Mouse (Mus musculus) megakaryocyte, embryonic 14.5 days (primary cell): ENCODE measurements at regions not wholly inside any gene's neighbourhood (a gene's known extent, or its start where the extent isn't known, plus 50 kb on each side); places are given as distances from the start of the nearest gene placed in this dataset.

Source experiments
- H3K27me3 ChIP-seq: replicated peaks from 2 replicates; pipeline ENCODE3; 2012; ENCODE audit warnings: inconsistent platforms
- H3K36me3 ChIP-seq: replicated peaks from 2 replicates; pipeline ENCODE3; 2012; ENCODE audit warnings: low read length, inconsistent platforms, mixed read lengths
- H3K4me1 ChIP-seq: 2 replicates; pipeline ENCODE4 v1.6.1; 2012; ENCODE audit warnings: inconsistent platforms
- H3K4me3 ChIP-seq: replicated peaks from 2 replicates; pipeline ENCODE3; 2012; ENCODE audit warnings: moderate library complexity, mild to moderate bottlenecking, inconsistent platforms
- H3K9me3 ChIP-seq: 2 replicates; pipeline ENCODE4 v1.6.1; 2012; ENCODE audit warnings: inconsistent platforms
- FLI1 ChIP-seq: IDR thresholded peaks from 2 replicates; pipeline ENCODE4 v1.6.1; 2012; ENCODE audit warnings: low read length, inconsistent platforms, mixed read lengths
- GATA1 ChIP-seq: IDR thresholded peaks from 3 replicates; pipeline ENCODE4 v1.6.1; 2012; ENCODE audit warnings: mixed read lengths, low read length, inconsistent platforms, borderline replicate concordance

DNA sequence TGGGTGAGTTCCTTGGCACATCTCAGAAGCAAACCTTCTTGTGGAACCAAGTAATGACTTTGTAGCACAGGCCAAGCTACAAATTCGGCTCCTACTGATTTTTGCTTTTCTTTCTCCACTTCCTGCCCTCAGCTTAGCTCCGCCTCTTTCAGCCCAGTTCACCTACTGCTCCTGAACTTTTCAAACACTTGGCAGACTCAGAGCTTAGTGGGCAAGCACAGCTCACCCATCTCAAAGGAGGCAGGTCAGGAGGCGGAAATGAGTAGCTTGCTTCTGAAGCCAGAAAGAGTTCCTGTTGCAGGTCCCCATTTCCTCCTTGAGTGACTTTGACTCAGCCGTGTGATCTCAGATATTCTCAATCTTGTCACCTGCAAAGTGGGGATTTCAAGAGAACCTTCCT lies 208.5 kb upstream of the Irx3 start:
- Histone ChIP-seq H3K4me3 (no peak overlapping the region), H3K27me3 (no peaks in the 10 kb centered on the region), H3K4me1 (no peaks in the 10 kb centered on the region), H3K36me3 (no peaks in the 10 kb centered on the region), H3K9me3 (peaks cover 29% of the 10 kb centered on the region; the same call in 1 of the 2 replicates)
- TF ChIP-seq FLI1 (no peak), GATA1 (no peak)

DNA sequence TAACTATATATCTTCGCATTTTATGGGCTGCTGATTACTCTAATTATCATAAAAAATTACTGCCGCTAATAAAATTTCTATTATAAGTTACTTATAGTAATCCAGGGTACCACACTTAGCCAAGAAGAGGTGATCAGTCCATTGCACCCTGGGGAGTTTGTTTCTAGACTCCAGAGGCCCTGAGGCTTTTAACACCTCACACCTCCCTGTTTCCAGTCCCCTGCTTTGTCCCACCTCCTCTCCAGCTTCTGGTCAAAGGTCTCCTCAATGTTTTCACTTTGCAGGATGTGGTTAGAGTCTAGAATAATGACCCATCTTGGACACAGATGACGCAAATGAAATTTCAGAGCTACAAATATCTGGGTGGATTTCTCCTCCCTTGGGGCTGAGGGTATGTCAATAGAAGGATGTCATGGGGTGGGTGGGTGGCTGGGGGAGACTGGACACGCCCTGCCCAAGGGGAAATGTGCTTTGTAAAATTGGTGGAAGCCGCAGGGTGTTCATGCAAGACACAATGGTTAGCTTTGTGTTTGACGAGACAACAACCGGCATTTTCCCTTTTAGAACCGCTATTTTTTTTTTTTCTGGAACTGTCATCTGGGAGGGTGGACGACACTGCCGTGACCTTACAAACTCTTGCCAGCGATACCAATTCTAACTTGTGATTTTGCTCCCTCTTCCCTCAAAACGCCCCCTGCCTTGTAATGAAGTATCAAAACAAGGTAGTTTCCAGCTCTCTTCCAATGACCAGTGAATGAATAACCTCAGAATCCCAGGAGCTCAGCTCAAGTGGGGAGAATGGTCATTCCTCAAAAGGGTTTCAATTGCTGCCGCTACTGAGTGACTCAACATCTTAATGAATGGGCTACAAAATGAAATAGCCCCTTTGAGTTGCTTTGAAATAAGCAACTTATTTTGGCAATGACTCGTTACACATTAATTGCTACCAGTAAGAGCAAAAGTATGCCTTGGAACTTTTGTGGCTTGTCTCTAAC lies 207.0 kb upstream of the Irx3 start:
- Histone ChIP-seq H3K4me1 (no peaks in the 10 kb centered on the region), H3K9me3 (peaks cover 20% of the 10 kb centered on the region; the same call in 1 of the 2 replicates), H3K27me3 (no peaks in the 10 kb centered on the region), H3K4me3 (no peak overlapping the region), H3K36me3 (no peaks in the 10 kb centered on the region)
- TF ChIP-seq GATA1 (no peak), FLI1 (no peak)

DNA sequence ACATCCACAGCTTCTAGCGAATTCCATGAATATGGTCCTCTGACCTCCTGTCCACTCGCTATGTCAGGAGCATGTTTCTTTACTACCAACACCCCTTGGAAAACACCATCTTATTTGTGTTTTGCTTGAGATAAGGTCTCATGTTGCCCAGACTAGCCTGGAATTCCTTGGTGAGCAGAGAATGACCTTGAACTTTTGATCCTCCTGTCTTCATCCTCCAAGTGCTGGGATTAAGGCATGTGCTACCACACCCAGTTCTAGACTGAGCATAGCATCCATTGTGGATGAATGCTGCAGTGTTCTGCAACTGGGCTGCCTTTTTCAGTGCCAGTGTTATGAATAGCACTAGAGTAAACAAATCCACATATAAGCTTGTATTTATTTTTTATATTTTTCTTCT lies 203.2 kb upstream of the Irx3 start:
- Histone ChIP-seq H3K4me3 (no peak overlapping the region), H3K27me3 (no peaks in the 10 kb centered on the region), H3K4me1 (no peaks in the 10 kb centered on the region), H3K36me3 (no peaks in the 10 kb centered on the region), H3K9me3 (peaks cover 17% of the 10 kb centered on the region; the same call in 1 of the 2 replicates)
- no peak for TF ChIP-seq GATA1
- no peak for TF ChIP-seq FLI1

DNA sequence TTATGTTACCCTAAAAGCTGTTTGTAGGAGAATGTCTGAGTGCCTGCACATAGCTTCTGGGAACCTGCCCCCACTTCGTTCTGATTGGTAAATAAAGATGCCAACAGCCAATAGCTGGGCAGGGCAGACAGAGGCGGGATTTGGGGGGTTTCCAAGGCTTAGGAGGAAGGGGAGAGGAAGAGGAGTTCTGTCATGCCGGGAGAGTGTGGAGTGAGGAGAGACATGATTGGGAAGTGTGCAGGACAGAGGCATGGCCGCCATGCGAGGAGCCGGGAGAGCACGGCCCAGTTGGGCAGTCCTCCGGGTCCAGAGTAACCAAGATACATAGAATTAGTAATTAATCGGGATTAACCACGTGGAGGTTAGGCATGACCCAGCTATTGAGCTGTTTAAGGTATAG lies 202.7 kb upstream of the Irx3 start:
- Histone ChIP-seq H3K27me3 (no peaks in the 10 kb centered on the region), H3K4me3 (no peak overlapping the region), H3K9me3 (peaks cover 14% of the 10 kb centered on the region; the same call in 1 of the 2 replicates), H3K4me1 (no peaks in the 10 kb centered on the region), H3K36me3 (no peaks in the 10 kb centered on the region)
- TF ChIP-seq GATA1 (no peak), FLI1 (no peak)

DNA sequence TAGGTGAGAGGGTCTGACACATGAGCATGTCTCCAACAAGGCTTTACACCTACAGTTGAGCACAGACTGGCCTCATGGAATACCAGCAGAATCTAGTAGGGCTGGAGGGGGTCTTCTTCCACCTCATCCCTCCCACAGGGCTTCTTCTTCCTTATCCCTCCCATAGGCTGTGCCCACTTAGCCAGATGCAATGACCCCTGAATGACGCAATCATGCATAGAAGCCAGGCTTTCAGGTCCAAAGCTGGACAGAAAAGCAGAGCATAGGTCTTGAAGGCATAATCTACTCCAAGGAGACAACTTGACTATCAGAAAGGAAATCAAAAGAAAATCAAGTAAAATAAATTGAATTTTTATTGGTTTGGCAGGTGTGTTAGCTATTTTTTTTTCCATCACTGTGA lies 198.5 kb upstream of the Irx3 start:
- TF ChIP-seq GATA1, result no peak
- no peak for TF ChIP-seq FLI1
- Histone ChIP-seq H3K36me3 (no peaks in the 10 kb centered on the region), H3K27me3 (no peaks in the 10 kb centered on the region), H3K4me1 (no peaks in the 10 kb centered on the region), H3K9me3 (peaks cover 31% of the 10 kb centered on the region; the same call in 1 of the 2 replicates), H3K4me3 (no peak overlapping the region)

DNA sequence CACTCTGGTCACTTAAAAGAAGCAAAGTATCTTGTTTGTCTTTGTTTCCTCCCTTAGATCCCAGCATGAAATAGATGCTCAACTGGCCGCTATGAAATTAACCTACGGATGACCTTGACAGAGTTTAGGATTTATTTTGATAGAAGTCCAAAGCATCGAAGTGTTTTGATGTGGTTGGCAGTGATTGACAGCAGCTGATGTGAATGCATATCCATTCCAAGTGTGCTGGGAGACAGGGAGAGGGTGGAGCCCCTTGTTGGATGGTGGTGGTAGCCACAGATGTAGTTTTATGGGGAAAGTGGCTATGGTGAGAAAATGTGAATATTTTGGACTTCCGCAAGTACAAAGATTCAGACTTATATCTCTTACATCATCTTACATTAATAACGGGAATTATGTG lies 197.8 kb upstream of the Irx3 start:
- H3K9me3 ChIP-seq, result peaks cover 31% of the 10 kb centered on the region; the same call in 1 of the 2 replicates
- H3K36me3 ChIP-seq, result no peaks in the 10 kb centered on the region
- H3K4me1 ChIP-seq, result no peaks in the 10 kb centered on the region
- TF ChIP-seq GATA1, result no peak
- no peak for TF ChIP-seq FLI1
- H3K4me3 ChIP-seq, result no peak overlapping the region
- no peaks in the 10 kb centered on the region for H3K27me3 ChIP-seq

DNA sequence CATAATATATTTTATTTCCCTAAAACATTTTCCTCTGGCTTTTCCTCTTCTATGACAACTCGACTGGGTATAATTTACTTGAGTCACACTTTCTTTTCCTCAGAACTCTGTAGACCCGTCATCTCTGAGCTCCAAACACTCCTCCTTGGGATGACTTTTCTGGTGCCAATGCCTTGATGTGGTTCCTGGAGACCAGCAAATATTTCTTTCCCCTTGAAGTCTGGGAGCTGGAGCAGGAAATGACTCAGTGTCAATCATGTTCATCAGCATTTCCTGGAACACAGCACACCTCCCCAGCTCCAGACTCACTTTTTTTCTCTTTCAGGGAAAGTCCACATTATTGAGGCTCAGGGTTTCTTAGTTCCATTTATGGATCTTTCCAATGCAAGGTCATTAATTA lies 197.3 kb upstream of the Irx3 start:
- peaks cover 27% of the 10 kb centered on the region; the same call in 1 of the 2 replicates for H3K9me3 ChIP-seq
- H3K4me1 ChIP-seq, result no peaks in the 10 kb centered on the region
- H3K4me3 ChIP-seq, result no peak overlapping the region

DNA sequence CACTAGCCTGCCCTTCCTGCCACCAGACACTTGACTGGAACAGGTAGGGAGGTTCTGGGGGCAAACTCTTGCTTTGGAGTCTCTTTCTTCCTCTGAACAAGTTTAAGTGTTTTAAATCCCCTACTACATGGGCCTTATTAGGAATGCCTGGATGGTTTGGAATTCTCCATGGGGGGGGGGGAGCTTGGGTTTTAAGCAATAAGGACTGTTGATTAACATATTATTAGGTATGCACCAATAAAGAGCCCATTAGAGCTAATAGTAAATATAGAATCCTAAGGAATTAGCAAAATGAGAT lies 196.0 kb upstream of the Irx3 start:
- Histone ChIP-seq H3K4me1 (no peaks in the 10 kb centered on the region), H3K27me3 (no peaks in the 10 kb centered on the region), H3K4me3 (no peak overlapping the region), H3K36me3 (no peaks in the 10 kb centered on the region), H3K9me3 (peaks cover 20% of the 10 kb centered on the region; the same call in 1 of the 2 replicates)
- no peak for TF ChIP-seq FLI1
- TF ChIP-seq GATA1, result no peak

More for the DNA sequence above, 197.3 kb upstream of the Irx3 start:
- TF ChIP-seq GATA1 (no peak), FLI1 (no peak)
- Histone ChIP-seq H3K36me3 (no peaks in the 10 kb centered on the region), H3K27me3 (no peaks in the 10 kb centered on the region)

DNA sequence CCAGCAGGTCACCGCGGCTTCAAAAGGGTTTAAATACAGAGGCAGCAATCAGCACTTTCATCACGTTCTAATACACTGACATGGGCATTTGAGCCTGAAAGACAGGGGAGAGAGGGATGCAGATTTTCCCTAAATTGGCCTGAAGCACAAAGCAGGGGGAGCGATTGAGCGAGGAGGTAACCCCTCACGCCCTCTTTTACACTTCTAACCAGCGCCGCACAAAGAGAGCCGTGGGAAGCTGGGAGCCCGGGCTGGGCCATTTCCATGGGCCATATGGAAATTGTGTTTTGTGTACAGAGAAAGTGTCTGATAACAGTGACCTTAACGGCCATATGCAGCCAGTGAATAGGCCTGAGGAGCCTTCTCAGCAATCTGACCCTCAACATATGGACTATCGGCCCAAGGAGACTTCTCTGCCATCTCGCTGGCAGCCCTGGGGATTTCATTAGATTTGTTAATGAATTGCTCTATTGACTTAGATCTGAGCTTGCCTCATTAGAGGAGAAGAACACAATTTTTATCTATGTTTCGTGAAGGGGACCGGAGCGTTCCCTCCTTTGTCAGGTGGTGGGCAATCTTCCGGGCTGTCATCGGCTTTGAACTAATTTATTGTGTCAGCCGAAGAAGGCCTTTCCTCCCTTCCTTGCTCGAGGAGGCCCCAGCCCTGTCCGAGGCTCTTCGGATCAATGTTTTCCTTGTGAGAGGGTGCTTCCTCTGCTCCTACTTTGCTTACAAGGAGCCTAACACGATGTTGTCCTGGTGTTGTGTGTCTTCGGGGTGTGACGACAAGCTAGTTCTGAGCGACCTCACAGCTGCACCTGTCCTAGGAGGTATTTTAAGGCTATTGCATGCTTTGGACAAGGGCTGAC lies 195.4 kb upstream of the Irx3 start:
- TF ChIP-seq GATA1 (no peak), FLI1 (no peak)
- no peaks in the 10 kb centered on the region for H3K36me3 ChIP-seq
- peaks cover 20% of the 10 kb centered on the region; the same call in 1 of the 2 replicates for H3K9me3 ChIP-seq
- H3K4me3 ChIP-seq, result no peak overlapping the region
- no peaks in the 10 kb centered on the region for H3K27me3 ChIP-seq
- H3K4me1 ChIP-seq, result no peaks in the 10 kb centered on the region
